Mouse (Mus musculus): ENCODE measurements around the gene Eif4e. TPM values are rescaled to one million over a fixed set of nuclear protein-coding genes. Genes with fewer than 3 reads are reported as not detected.

Gene Eif4e
- polyA plus RNA-seq, 1 experiment from 2014 or later = 133 TPM

- no peak overlapping the region for H3K4me3 ChIP-seq (ENCODE audit: low read depth, low read length)
- 0% methylated on average over 1 of the region's 1 CpGs for WGBS (ENCODE audit: insufficient replicate concordance)
- no peaks in the 10 kb centered on the region for H3K27me3 ChIP-seq (ENCODE audit: control insufficient read depth, insufficient read depth, low read depth, low read length)
- no peak overlapping the region; the same call in 1 of the 2 replicates for H3K27ac ChIP-seq (ENCODE audit: low read length)
- no peak overlapping the region for H3K9ac ChIP-seq (ENCODE audit: low read depth, low read length)
- H3K4me2 ChIP-seq (ENCODE audit: low read depth, low read length) = no peak overlapping the region
- peaks cover 18% of the 10 kb centered on the region for H3K4me1 ChIP-seq (ENCODE audit: control insufficient read depth, low read depth, low read length)
- ATAC-seq (ENCODE audit: low read depth) = no peak
- H3K36me3 ChIP-seq (ENCODE audit: control insufficient read depth, insufficient read depth) = no peaks in the 10 kb centered on the region
- no peaks in the 10 kb centered on the region for H3K9me3 ChIP-seq (replicated peaks; ENCODE audit: control insufficient read depth, low read length)
Observed at GRCm38 (mm10) chr3:138494565-138494964, 31.4 kb upstream of the Eif4e start.

- 35% methylated on average over 11 of the region's 11 CpGs for WGBS (ENCODE audit: insufficient replicate concordance)
Observed at GRCm38 (mm10) chr3:138495166-138496145, 30.5 kb upstream of the Eif4e start.

GRCm38 (mm10) chr3:138498731-138499130 is 27.2 kb upstream of the Eif4e start:
- no peaks in the 10 kb centered on the region for H3K27me3 ChIP-seq (ENCODE audit: control insufficient read depth, insufficient read depth, low read depth, low read length)
- H3K9ac ChIP-seq (ENCODE audit: low read depth, low read length) = no peak overlapping the region
- ATAC-seq (ENCODE audit: low read depth) = no peak
- peaks cover 14% of the 10 kb centered on the region for H3K4me1 ChIP-seq (ENCODE audit: control insufficient read depth, low read depth, low read length)
- H3K27ac ChIP-seq (ENCODE audit: low read length) = no peak overlapping the region
- no peaks in the 10 kb centered on the region for H3K36me3 ChIP-seq (ENCODE audit: control insufficient read depth, insufficient read depth)
- no peaks in the 10 kb centered on the region for H3K9me3 ChIP-seq (replicated peaks; ENCODE audit: control insufficient read depth, low read length)
- WGBS (ENCODE audit: insufficient replicate concordance) = 68% methylated on average over 4 of the region's 4 CpGs
- H3K4me3 ChIP-seq (ENCODE audit: low read depth, low read length) = no peak overlapping the region
- H3K4me2 ChIP-seq (ENCODE audit: low read depth, low read length) = no peak overlapping the region

More at GRCm38 (mm10) chr3:138495166-138496145, 30.5 kb upstream of the Eif4e start:
- H3K36me3 ChIP-seq (ENCODE audit: control insufficient read depth, insufficient read depth) = no peaks in the 10 kb centered on the region
- peaks cover 14% of the 10 kb centered on the region for H3K4me1 ChIP-seq (ENCODE audit: control insufficient read depth, low read depth, low read length)
- H3K4me3 ChIP-seq (ENCODE audit: low read depth, low read length) = no peak overlapping the region
- no peak overlapping the region for H3K27ac ChIP-seq (ENCODE audit: low read length)
- ATAC-seq (ENCODE audit: low read depth) = peak; percentile 70
- no peaks in the 10 kb centered on the region for H3K27me3 ChIP-seq (ENCODE audit: control insufficient read depth, insufficient read depth, low read depth, low read length)
- H3K9ac ChIP-seq (ENCODE audit: low read depth, low read length) = no peak overlapping the region
- no peak overlapping the region for H3K4me2 ChIP-seq (ENCODE audit: low read depth, low read length)
- H3K9me3 ChIP-seq (replicated peaks; ENCODE audit: control insufficient read depth, low read length) = no peaks in the 10 kb centered on the region

GRCm38 (mm10) chr3:138499854-138500740 is 25.9 kb upstream of the Eif4e start:
- no peak overlapping the region for H3K9ac ChIP-seq (ENCODE audit: low read depth, low read length)
- 73% methylated on average over 15 of the region's 15 CpGs for WGBS (ENCODE audit: insufficient replicate concordance)

GRCm38 (mm10) chr3:138503754-138504153 is 22.2 kb upstream of the Eif4e start:
- H3K36me3 ChIP-seq (ENCODE audit: control insufficient read depth, insufficient read depth) = no peaks in the 10 kb centered on the region
- no peak overlapping the region for H3K27ac ChIP-seq (ENCODE audit: low read length)
- H3K4me1 ChIP-seq (ENCODE audit: control insufficient read depth, low read depth, low read length) = no peaks in the 10 kb centered on the region
- 71% methylated on average over 11 of the region's 11 CpGs for WGBS (ENCODE audit: insufficient replicate concordance)
- no peak overlapping the region for H3K9ac ChIP-seq (ENCODE audit: low read depth, low read length)
- H3K4me2 ChIP-seq (ENCODE audit: low read depth, low read length) = no peak overlapping the region
- no peaks in the 10 kb centered on the region for H3K27me3 ChIP-seq (ENCODE audit: control insufficient read depth, insufficient read depth, low read depth, low read length)
- ATAC-seq (ENCODE audit: low read depth) = no peak
- H3K4me3 ChIP-seq (ENCODE audit: low read depth, low read length) = no peak overlapping the region
- no peaks in the 10 kb centered on the region for H3K9me3 ChIP-seq (replicated peaks; ENCODE audit: control insufficient read depth, low read length)

More at GRCm38 (mm10) chr3:138499854-138500740, 25.9 kb upstream of the Eif4e start:
- Histone ChIP-seq H3K27ac (ENCODE audit: low read length) (no peak overlapping the region), H3K9me3 (replicated peaks; ENCODE audit: control insufficient read depth, low read length) (no peaks in the 10 kb centered on the region), H3K27me3 (ENCODE audit: control insufficient read depth, insufficient read depth, low read depth, low read length) (no peaks in the 10 kb centered on the region), H3K36me3 (ENCODE audit: control insufficient read depth, insufficient read depth) (no peaks in the 10 kb centered on the region), H3K4me1 (ENCODE audit: control insufficient read depth, low read depth, low read length) (peaks cover 6% of the 10 kb centered on the region), H3K4me2 (ENCODE audit: low read depth, low read length) (no peak overlapping the region), H3K4me3 (ENCODE audit: low read depth, low read length) (no peak overlapping the region)
- ATAC-seq (ENCODE audit: low read depth) = no peak

GRCm38 (mm10) chr3:138506749-138507148 is 19.2 kb upstream of the Eif4e start:
- no peaks in the 10 kb centered on the region for H3K27me3 ChIP-seq (ENCODE audit: control insufficient read depth, insufficient read depth, low read depth, low read length)
- H3K9ac ChIP-seq (ENCODE audit: low read depth, low read length) = no peak overlapping the region
- H3K4me1 ChIP-seq (ENCODE audit: control insufficient read depth, low read depth, low read length) = no peaks in the 10 kb centered on the region
- no peaks in the 10 kb centered on the region for H3K9me3 ChIP-seq (replicated peaks; ENCODE audit: control insufficient read depth, low read length)
- 57% methylated on average over 6 of the region's 6 CpGs for WGBS (ENCODE audit: insufficient replicate concordance)
- no peak for ATAC-seq (ENCODE audit: low read depth)
- no peak overlapping the region for H3K4me2 ChIP-seq (ENCODE audit: low read depth, low read length)
- no peak overlapping the region for H3K4me3 ChIP-seq (ENCODE audit: low read depth, low read length)
- no peak overlapping the region for H3K27ac ChIP-seq (ENCODE audit: low read length)
- H3K36me3 ChIP-seq (ENCODE audit: control insufficient read depth, insufficient read depth) = no peaks in the 10 kb centered on the region

- no peak overlapping the region for H3K4me2 ChIP-seq (ENCODE audit: low read depth, low read length)
- 67% methylated on average over 2 of the region's 2 CpGs for WGBS (ENCODE audit: insufficient replicate concordance)
- ATAC-seq (ENCODE audit: low read depth) = no peak
- H3K27ac ChIP-seq (ENCODE audit: low read length) = no peak overlapping the region
- H3K4me3 ChIP-seq (ENCODE audit: low read depth, low read length) = no peak overlapping the region
- no peak overlapping the region for H3K9ac ChIP-seq (ENCODE audit: low read depth, low read length)
- H3K4me1 ChIP-seq (ENCODE audit: control insufficient read depth, low read depth, low read length) = no peaks in the 10 kb centered on the region
- no peaks in the 10 kb centered on the region for H3K9me3 ChIP-seq (replicated peaks; ENCODE audit: control insufficient read depth, low read length)
- no peaks in the 10 kb centered on the region for H3K36me3 ChIP-seq (ENCODE audit: control insufficient read depth, insufficient read depth)
- H3K27me3 ChIP-seq (ENCODE audit: control insufficient read depth, insufficient read depth, low read depth, low read length) = no peaks in the 10 kb centered on the region
Observed at GRCm38 (mm10) chr3:138509581-138509980, 16.4 kb upstream of the Eif4e start.

GRCm38 (mm10) chr3:138510471-138510870 is 15.5 kb upstream of the Eif4e start:
- no peaks in the 10 kb centered on the region for H3K27me3 ChIP-seq (ENCODE audit: control insufficient read depth, insufficient read depth, low read depth, low read length)
- H3K9ac ChIP-seq (ENCODE audit: low read depth, low read length) = no peak overlapping the region
- no peaks in the 10 kb centered on the region for H3K9me3 ChIP-seq (replicated peaks; ENCODE audit: control insufficient read depth, low read length)
- H3K4me1 ChIP-seq (ENCODE audit: control insufficient read depth, low read depth, low read length) = no peaks in the 10 kb centered on the region
- H3K36me3 ChIP-seq (ENCODE audit: control insufficient read depth, insufficient read depth) = no peaks in the 10 kb centered on the region
- H3K4me3 ChIP-seq (ENCODE audit: low read depth, low read length) = no peak overlapping the region
- no peak overlapping the region for H3K4me2 ChIP-seq (ENCODE audit: low read depth, low read length)
- 67% methylated on average over 5 of the region's 5 CpGs for WGBS (ENCODE audit: insufficient replicate concordance)
- ATAC-seq (ENCODE audit: low read depth) = no peak
- no peak overlapping the region for H3K27ac ChIP-seq (ENCODE audit: low read length)

Data from liver, embryonic 16.5 days (tissue).